ENCODE assay signal across 8 mouse cellular contexts in genomic region chr13:85288574-85288842, GRCm38 (mm10). TPM values are rescaled to one million over a fixed set of nuclear protein-coding genes. Genes with fewer than 3 reads are reported as not detected.
DNase-seq lines count a peak whose midpoint lies in the region; ATAC-seq and TF ChIP-seq lines count a peak whose summit lies in the region.

No protein-coding gene starts in this region.

- H3K9ac ChIP-seq in heart, embryonic 12.5 days = peak overlapping the region; percentile 100
- H3K9ac ChIP-seq in ES-Bruce4 (ENCODE audit: low read depth, poor library complexity, severe bottlenecking) = peak overlapping the region; percentile 96
- peak overlapping the region; percentile 92 for H3K9ac ChIP-seq in forebrain, embryonic 15.5 days (replicated peaks)
- peak overlapping the region; percentile 93 for H3K9ac ChIP-seq in liver, embryonic 16.5 days (ENCODE audit: low read depth, low read length)

- H3K4me2 ChIP-seq in heart, embryonic 12.5 days = peak overlapping the region; percentile 58
- peak overlapping the region; percentile 49 for H3K4me2 ChIP-seq in forebrain, embryonic 15.5 days (replicated peaks)
- H3K4me2 ChIP-seq in liver, embryonic 16.5 days (ENCODE audit: low read depth, low read length) = peak overlapping the region; percentile 75

- no peak; the same call in 1 of the 2 replicates for ATAC-seq in heart, embryonic 12.5 days (ENCODE audit: insufficient number of reproducible peaks, low FRiP score)
- ATAC-seq in forebrain, embryonic 15.5 days (replicated peaks) = peak; percentile 2; the same call in 1 of the 2 replicates
- ATAC-seq in liver, embryonic 16.5 days (ENCODE audit: low read depth) = no peak
- ATAC-seq in activated CD4-positive, CD25-positive, alpha-beta regulatory T cell, adult 4 months = no peak

- TF ChIP-seq POLR2A in ES-Bruce4 (IDR thresholded peaks at IDR 0.05; ENCODE audit: insufficient read depth, low read length) = no peak

- TF ChIP-seq CTCF in ES-Bruce4 (IDR thresholded peaks at IDR 0.05; ENCODE audit: low read depth, low read length) = no peak

- peak overlapping the region; percentile 99 for H3K4me3 ChIP-seq in heart, embryonic 12.5 days
- peak overlapping the region; percentile 87 for H3K4me3 ChIP-seq in ES-Bruce4 (ENCODE audit: low read depth, low read length)
- peak overlapping the region; percentile 91 for H3K4me3 ChIP-seq in forebrain, embryonic 15.5 days
- H3K4me3 ChIP-seq in liver, embryonic 16.5 days (ENCODE audit: low read depth, low read length) = peak overlapping the region; percentile 82

- H3K27ac ChIP-seq in heart, embryonic 12.5 days (ENCODE audit: poor library complexity, severe bottlenecking) = peak overlapping the region; percentile 99
- H3K27ac ChIP-seq in ES-Bruce4 (ENCODE audit: insufficient read depth, low read length) = peak overlapping the region; percentile 12
- H3K27ac ChIP-seq in forebrain, embryonic 15.5 days (replicated peaks) = peak overlapping the region; percentile 98
- peak overlapping the region; percentile 96 for H3K27ac ChIP-seq in liver, embryonic 16.5 days (ENCODE audit: low read length)

- intact Hi-C loops in heart, postnatal 25 days (cut with DNase I) = loop anchor here (5.0 kb wide), 3 partner anchors 36 to 101 kb away; partner anchors contain the start of gene Ccnh

- WGBS in heart, embryonic 12.5 days = under 1% methylated on average over 34 of the region's 35 CpGs
- 0% methylated on average over 34 of the region's 35 CpGs for WGBS in forebrain, embryonic 15.5 days
- 0% methylated on average over 35 of the region's 35 CpGs for WGBS in liver, embryonic 16.5 days (ENCODE audit: insufficient replicate concordance)

- no peaks in the 10 kb centered on the region for H3K27me3 ChIP-seq in heart, embryonic 12.5 days (replicated peaks)
- no peaks in the 10 kb centered on the region for H3K27me3 ChIP-seq in ES-Bruce4 (ENCODE audit: control insufficient read depth, insufficient read depth, low read length, poor library complexity, severe bottlenecking)
- H3K27me3 ChIP-seq in forebrain, embryonic 15.5 days = no peaks in the 10 kb centered on the region
- no peaks in the 10 kb centered on the region for H3K27me3 ChIP-seq in liver, embryonic 16.5 days (ENCODE audit: control insufficient read depth, insufficient read depth, low read depth, low read length)

- H3K9me3 ChIP-seq in heart, embryonic 12.5 days (replicated peaks) = 0 out of 2 replicates have a peak, but pooled peaks cover 3% of the 10 kb centered on the region
- H3K9me3 ChIP-seq in ES-Bruce4 (replicated peaks; ENCODE audit: control insufficient read depth, insufficient read depth, low read length, poor library complexity, severe bottlenecking) = no peaks in the 10 kb centered on the region
- no peaks in the 10 kb centered on the region for H3K9me3 ChIP-seq in forebrain, embryonic 15.5 days
- no peaks in the 10 kb centered on the region for H3K9me3 ChIP-seq in liver, embryonic 16.5 days (replicated peaks; ENCODE audit: control insufficient read depth, low read length)

- H3K4me1 ChIP-seq in heart, embryonic 12.5 days (replicated peaks) = 0 out of 2 replicates have a peak, but pooled peaks cover 4% of the 10 kb centered on the region
- H3K4me1 ChIP-seq in ES-Bruce4 (ENCODE audit: control insufficient read depth, insufficient read depth, low read length) = no peaks in the 10 kb centered on the region
- H3K4me1 ChIP-seq in forebrain, embryonic 15.5 days = peaks cover 12% of the 10 kb centered on the region
- H3K4me1 ChIP-seq in liver, embryonic 16.5 days (ENCODE audit: control insufficient read depth, low read depth, low read length) = no peaks in the 10 kb centered on the region; the same call in none of the 2 replicates

- H3K36me3 ChIP-seq in heart, embryonic 12.5 days = no peaks in the 10 kb centered on the region
- H3K36me3 ChIP-seq in ES-Bruce4 (ENCODE audit: control insufficient read depth, insufficient read depth, low read length, poor library complexity, severe bottlenecking) = no peaks in the 10 kb centered on the region
- no peaks in the 10 kb centered on the region for H3K36me3 ChIP-seq in forebrain, embryonic 15.5 days
- H3K36me3 ChIP-seq in liver, embryonic 16.5 days (ENCODE audit: control insufficient read depth, insufficient read depth) = no peaks in the 10 kb centered on the region

- DNase-seq in heart, postnatal 25 days (ENCODE audit: low spot score) = no peak
- no peak for DNase-seq in thymus, postnatal 0 days (ENCODE audit: low spot score)
- DNase-seq in frontal cortex, postnatal 14 days (ENCODE audit: low spot score in 2 of 2) = no peak

- TF ChIP-seq EP300 in ES-Bruce4 (IDR thresholded peaks at IDR 0.05; ENCODE audit: insufficient read depth, low read depth, low read length) = no peak

RNA-seq across cellular contexts. Expression of gene Rasa1, which starts 0.4 kb away (rescaled TPM):
- polyA plus RNA-seq in heart, embryonic 12.5 days (2016; fragmentation: Nextera tagmentation; extraction: Ambion mirVana) = 41.3 and 44.0 TPM in 2 replicates
- total RNA-seq in heart, postnatal 25 days (2021) = 10 to 100 TPM; 25.1 to 30.7 TPM
- polyA plus RNA-seq in ES-Bruce4 (2011; ENCODE audit: insufficient read depth, insufficient read length, low read depth, missing spikeins) = 48.8 and 60.2 TPM in 2 replicates
- 75.1 and 75.5 TPM in 2 replicates for polyA plus RNA-seq in forebrain, embryonic 15.5 days (2015; fragmentation: Nextera tagmentation; extraction: Ambion mirVana)
- 9.4 and 11.4 TPM in 2 replicates for polyA plus RNA-seq in liver, embryonic 16.5 days (2015; fragmentation: Nextera tagmentation; extraction: Ambion mirVana)
- polyA plus RNA-seq in activated CD4-positive, CD25-positive, alpha-beta regulatory T cell, adult 4 months (2017; shearing (Covaris generic)) = 100 to 1,000 TPM; 114 to 126 TPM
- 47.5 and 54.7 TPM in 2 replicates for polyA plus RNA-seq in thymus, postnatal 0 days (2015; fragmentation: Nextera tagmentation; extraction: Ambion mirVana)

Comparison
In these comparisons a context has a peak if more than half of its experiments do, and no peak if none do; other contexts are left out.
1. H3K27ac ChIP-seq: peak in every context shown above with its lines; median percentile 99 in heart, embryonic 12.5 days; 98 in forebrain, embryonic 15.5 days; 96 in liver, embryonic 16.5 days; 12 in ES-Bruce4.